Mouse (Mus musculus) embryo, embryonic 10 days (tissue): ENCODE measurements at regions not wholly inside any gene's neighbourhood (a gene's known extent, or its start where the extent isn't known, plus 50 kb on each side); places are given as distances from the start of the nearest gene placed in this dataset.
A peak's percentile ranks its signal among the peaks of the same experiment; 100 is the strongest.

Experiments used
- DNase-seq: peaks from one replicate; pipeline ENCODE4 v3.0.0-alpha.2; 2015; ENCODE audit warnings: low spot score

DNA sequence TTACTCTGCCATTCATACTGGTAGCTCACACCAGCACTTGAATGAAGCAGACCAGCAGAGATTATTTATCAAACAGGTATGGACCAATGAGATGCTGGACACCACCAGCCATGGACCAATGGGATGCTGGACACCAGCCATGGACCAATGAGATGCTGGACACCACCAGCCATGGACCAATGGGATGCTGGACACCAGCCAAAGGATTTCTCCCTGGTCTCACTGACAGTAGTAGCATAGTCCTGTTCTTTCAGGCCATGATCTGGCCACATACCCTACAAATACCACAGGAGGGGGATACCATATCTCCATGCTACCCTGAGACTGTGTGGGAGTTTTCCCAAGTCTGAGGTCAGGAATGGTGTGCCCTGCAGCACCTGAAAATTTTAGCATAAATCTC, 98.0 kb upstream of the Mgmt start:
- no peak for DNase-seq

DNA sequence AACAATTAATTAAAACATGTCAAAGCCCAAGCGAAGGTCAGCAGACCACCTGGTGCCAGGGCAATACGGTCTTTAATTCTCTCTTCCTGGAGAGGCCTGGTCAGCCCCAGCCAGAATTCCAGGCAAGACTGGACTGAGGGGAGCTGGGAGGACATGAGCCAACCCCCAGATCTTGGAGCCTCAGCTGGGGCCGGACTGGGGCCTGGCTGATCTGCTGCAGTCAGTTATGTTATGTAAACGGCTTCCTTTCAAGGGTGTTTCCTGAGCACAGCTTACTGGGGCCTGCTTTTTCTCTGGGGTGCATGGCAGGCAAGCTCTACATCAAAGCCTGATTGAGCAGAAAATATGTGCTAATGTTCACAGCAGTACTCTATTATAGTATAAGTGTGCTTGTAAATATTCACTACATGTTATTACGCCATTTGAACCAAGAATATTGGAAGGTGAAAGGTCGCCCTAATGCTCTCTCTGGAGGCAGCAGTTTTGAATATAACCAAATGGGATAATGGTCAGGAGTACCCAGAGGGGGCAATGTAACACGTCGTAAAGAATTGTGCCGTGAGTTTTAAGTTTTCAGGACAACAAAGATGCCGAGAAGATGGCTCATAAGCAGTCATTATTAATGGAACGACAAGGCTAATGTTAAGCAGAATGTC, 96.5 kb upstream of the Mgmt start:
- peak; percentile 64 for DNase-seq

DNA sequence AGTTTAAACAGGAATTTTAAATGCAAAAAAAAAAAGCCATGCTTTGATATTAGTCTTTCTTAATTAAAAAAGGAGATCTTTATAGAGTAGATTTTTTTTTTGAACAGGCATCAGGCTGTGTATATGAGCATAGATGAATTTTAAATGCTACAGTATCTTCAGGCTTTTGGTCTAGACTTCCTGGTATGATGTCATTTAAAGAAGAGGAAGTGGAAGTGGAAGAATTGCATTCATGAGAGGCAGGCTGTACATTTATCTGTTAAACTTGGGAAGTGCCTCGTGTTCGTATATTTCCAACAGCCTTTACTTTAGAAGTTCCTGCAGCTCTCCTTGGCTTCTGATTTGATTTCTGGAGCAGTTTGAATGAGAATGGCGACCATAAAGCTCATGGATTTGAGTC, 95.8 kb upstream of the Mgmt start:
- DNase-seq = no peak

DNA sequence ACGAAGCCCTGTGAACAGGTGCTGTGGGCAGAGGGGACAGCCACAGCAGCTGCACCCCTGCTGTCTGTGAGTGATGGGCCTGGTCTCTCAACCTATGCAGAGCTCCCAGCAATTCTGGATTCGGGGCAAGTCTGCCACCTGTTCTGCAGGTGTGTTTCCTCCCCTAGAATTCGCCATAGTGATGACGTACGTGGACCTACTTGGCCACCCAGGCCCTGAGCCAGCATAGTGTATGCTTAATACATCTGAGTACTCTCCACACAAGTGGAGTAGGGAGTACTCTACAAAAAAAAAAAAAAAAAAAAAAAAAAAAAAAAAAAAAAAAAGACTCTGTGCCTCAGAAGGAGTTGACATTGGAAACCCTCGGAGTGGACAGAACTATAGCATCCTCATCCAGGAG, 87.3 kb upstream of the Mgmt start:
- DNase-seq = no peak

DNA sequence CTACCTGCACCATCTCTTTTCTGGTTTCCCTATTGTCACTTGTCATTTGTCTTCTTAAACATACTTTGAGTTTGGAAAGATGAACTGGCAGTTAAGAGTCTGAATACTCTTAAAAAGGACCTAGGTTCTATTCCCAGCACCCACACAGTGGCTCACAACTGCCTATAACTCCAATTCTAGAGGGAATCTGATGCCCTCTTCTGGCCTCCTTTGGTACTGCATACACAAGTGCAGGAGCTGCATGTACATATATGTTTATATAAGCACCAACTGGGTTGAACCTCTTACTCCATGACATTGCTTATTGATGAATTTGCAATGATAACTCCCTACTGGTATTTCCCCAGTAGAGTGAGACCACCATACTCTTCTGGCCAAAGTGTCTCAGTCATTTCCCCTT, 86.4 kb upstream of the Mgmt start:
- no peak for DNase-seq

DNA sequence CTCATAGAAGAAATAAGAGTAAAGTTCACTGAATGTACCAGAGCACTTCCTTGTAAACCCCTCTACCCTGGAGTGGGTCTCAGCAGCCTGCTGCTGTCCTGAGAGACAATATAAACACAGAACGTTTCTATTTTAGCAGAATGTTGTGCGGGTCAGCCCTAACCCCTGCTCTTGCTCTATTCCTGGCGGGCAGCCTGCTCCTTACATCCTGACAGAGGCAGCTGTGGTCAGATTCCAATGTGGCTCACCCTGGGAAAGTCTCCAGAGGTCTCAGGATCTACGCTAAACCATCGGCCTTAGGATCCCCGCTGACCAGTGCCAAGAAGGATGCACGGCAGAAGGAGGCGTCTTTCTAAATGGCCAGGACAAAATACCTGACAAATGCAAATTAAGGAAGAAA, 84.8 kb upstream of the Mgmt start:
- DNase-seq = no peak

DNA sequence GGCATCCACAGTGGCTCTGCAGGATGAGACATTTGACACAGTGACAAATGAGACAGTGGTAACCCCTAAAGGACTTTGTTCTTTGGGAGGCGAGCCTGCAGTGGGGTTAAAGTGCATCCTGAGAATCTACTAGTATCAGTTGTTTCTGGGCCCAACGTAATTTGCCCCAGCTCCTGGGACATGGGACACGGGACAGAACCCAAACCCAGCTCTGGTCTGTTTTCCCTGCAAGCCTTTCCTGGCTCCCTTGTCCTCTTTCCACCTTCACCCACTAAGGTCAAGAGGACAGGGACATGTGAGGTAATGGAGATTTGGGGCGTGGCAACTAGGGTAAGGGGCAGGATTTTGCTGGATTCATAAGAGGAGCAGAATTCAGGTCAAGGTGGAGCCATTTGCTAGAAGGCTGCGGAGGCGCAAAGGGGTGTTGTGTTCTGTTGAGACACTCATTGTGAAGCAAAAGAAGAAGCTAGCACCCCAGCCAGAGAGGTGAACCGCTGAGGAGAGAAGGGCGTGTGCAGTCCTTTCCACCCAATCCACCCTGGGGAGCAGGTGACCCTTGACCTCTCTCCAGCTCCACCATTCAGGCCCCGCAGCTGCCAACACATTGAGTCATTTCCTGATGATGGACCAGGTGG, 80.6 kb upstream of the Mgmt start:
- no peak for DNase-seq

DNA sequence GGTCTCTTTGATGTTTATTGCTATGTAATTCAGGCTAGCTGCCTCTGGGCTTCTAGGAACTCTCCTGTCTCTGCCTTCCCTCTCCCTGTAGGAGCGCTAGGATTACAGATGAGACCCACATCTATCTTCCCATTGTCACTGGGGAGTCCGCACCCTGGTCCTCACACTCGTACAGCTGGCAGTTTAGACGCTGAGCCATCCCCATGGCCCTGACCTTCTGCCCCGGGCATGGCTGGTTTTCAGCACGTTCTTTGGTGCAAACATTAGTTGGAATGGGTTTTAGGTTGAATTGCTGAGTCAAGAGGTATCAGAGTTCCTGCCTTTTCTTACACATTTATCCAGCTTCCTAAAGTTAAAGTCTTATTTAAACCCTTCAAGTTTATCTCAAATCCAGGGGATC, 79.7 kb upstream of the Mgmt start:
- no peak for DNase-seq

DNA sequence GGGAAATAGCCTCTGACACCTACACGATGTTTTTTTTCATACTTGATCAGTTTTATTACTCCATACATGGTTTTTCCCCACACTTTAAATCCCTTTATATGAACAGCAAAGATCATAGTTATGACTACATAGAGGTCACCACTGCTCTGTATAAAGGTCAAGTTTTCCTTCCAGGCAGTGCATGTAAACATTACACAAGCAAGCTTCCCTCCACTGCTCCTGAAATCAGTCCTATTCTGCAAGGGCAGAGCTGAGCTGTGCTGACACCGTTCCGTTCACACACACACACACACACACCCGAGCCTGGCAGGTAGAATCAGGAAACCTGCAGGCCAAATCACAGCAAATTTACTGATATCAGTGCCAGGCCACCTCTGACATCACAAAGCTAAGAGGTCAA, 74.1 kb upstream of the Mgmt start:
- DNase-seq = no peak

DNA sequence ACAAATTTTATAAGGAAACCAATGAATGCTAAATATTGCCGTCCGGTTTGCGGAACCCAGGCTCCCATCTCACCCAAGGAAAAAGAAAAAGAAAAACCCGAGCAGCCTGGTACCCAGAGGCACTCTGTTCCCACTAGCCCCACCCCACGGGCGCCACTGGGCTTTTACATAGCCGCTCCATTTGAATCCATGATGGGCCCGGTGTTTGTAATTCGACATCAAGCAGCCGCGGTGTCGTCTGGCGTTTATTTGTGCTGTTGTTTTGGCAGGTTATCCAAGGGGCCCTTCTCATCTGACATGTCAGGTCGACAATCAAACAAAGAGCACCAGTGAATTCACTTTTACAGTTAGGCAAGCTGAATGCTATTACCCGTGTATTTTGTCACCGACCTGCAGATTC, 68.8 kb upstream of the Mgmt start:
- DNase-seq = no peak

DNA sequence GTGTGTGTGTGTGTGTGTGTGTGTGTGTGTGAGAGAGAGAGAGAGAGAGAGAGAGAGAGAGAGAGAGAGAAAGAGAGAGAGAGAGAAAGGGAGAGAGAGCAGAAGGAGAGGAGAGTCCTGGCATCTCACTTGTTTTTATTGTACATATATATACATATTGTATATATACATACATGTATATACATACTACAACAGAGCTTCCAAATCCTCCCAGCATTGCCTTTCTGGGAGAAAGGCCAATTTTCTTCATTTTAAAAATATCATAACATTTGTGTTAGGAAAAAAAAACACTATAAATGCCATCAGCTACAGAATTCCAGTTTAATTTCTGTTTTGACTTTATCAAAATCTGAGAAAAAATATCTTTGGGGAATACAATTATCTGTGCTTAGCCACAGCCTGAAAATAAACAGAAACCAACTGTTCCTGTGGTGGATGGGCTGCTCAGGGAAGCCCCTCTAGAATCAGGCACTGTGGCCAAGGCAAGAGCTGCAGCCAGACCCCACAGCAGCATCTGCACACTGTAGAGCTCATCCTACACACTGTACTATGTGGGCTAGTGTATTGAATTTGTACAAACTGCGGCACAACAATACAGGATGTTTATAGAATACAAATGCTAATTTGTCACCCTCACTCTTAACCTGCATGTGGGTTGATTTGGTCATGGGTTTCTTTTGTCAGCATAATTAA, 64.6 kb upstream of the Mgmt start:
- DNase-seq = no peak

DNA sequence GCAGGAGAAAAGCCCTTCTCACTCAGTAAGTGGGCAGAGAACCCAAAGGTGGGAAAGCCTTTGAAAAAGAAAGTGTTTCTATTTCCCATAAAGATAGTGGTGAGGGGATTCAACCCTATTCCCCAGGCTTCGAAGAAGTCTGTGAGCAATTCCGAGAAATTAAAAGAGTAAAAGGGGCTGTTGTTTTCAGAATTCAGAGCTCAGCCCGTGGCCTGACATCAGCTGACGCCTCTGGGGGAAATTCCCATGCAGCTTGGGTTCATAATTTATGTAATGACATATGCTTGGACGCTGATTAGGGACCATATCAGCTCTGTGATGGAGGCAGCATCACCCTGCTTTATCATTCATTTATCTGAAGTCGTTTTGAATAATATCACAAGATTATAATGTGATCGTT, 62.0 kb upstream of the Mgmt start:
- DNase-seq = no peak

DNA sequence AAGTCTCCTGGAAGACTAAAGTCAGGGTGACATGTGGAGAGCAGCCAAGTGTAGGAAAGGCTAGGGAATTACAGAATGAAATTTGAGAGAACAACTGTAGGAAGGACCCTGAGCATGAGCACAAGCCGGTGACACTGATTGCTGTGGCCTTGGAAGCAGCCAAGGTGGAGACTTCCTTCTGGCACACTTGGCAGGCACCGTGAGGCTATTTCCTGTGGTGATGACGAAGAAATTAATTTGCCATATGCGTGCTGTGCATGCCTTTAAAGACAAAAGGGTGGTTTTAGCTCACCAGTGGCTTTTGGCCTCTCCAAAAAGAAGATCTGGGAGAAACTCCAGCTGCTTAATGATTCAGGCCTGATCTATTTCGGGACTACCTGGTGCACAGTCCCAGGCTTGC, 55.4 kb upstream of the Mgmt start:
- DNase-seq = no peak

DNA sequence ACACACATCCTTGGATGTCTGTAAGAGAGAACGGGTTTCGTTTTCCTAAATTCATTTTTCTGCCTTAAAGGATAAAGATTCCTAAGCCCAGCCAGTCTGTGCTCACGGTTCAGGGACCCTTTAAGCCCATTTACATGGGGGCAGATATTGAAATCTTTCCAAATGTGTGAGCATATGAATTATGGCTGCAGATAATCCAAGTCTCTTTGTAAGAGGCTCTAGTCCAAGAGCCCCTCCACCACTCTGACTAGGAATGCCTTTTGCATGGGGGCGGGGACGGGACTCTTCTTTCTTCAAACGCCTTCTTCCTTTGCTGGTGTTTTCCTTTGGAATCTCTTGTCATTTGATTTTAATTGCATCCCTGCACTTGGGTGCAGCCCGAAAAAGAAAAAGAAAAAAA, 54.2 kb upstream of the Mgmt start:
- DNase-seq = no peak

DNA sequence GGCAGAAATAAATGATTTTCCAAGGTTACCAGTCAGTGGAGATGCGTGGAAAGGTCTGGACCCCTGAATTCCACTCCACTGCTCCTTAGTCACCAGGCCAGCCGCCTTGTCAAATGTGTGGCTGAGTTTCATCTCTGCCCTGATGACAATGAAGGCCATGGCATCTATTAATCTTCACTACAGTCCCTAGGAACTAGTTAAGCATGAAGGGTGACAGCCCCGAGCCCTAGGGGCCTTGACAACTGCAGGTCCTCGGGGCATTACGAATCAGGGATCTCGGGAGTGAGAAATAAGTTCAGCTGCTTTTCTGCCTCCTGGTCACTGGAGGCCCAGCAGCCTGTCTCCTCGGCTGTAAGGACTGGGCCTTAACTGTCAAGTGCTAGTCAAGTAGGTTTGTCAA, 51.7 kb upstream of the Mgmt start:
- no peak for DNase-seq

DNA sequence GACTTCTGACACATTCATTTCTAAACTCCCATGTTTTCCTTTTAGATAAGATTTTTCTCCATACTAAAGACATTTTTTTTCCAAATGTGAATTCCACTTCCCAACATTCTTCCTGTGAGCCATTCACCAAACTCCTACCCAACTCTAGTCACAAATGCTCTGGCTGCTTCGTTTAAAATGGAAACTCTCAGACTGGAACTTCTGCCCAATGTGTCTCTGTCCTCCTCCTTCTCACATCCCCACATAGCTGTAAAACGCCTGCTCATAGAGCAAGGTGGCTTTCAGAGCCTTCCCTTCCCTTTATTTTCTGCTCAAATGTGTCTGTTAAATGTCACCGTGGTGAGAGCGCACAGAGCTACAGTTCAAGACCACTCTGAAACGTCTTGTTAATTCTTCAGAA, 50.1 kb upstream of the Mgmt start:
- DNase-seq = no peak
